Mouse (Mus musculus) testis, adult 2 months (tissue): ENCODE measurements at regions not wholly inside any gene's neighbourhood (a gene's known extent, or its start where the extent isn't known, plus 50 kb on each side); places are given as distances from the start of the nearest gene placed in this dataset.

Experiments used
- CTCF ChIP-seq: fragments of 200-500 bp; IDR thresholded peaks from 2 replicates; pipeline ENCODE4 v1.5.1; 2012; ENCODE audit warnings: low read depth, mild to moderate bottlenecking, inconsistent platforms, low read length, moderate library complexity; ENCODE audit not compliant: control insufficient read depth, insufficient read depth, insufficient replicate concordance
- POLR2A ChIP-seq: fragments of 200-500 bp; IDR thresholded peaks from 2 replicates; pipeline ENCODE4 v1.6.1; 2012; ENCODE audit warnings: low read depth, mild to moderate bottlenecking, inconsistent platforms, low read length, moderate library complexity; ENCODE audit not compliant: control insufficient read depth

GRCm38 (mm10) chr5:18085456-18085855, 123.1 kb downstream of the Gnat3 start:
- no peak for TF ChIP-seq POLR2A
- TF ChIP-seq CTCF = no peak
